Mouse (Mus musculus): ENCODE results near the gene Wnt5b.
A peak's percentile ranks its signal among the peaks of the same experiment; 100 is the strongest.

Gene Wnt5b

GRCm38 (mm10) chr6:119521482-119521900 is 22.7 kb downstream of the Wnt5b start:
- peak; percentile 29 for DNase-seq

DNA sequence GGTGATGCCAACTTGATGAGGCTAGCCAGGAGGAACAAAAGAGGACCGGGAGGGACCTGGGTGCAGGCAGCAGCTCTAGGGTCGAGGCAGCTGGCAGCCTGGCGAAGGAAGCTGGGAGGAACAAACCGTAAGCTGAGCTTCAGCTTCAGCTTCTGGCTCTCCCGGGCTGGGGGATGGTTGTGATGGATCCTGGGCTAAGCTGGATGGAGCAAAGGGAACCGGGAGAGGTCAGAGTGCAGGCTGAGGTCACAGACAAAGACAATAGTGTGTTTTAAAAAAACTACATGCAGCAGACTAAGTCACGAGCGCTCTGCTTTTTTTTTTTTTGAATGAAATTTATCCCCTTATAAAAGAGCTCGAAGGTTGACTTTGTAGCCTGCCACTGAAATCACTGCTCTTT is 23.4 kb downstream of the Wnt5b start:
- no peak for DNase-seq

DNA sequence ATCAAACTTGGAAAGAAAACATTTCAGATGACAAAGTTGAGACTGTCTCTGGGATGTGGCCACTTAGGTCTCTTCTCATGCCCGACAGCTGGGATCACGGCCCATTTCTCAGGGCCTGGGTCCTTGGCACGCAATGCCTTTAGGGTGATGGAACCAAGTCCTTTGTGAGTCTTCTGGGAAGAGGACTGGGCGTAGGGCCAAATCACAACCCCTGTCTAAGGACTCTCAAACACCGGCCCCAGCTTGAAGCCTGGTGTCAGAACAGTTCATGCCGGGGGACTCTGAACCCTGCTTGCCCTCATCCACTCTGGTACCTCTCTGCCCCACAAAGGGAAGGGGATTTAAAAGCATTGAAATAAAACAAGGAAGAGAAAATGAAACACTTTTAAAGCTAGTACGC is 30.1 kb downstream of the Wnt5b start:
- DNase-seq, result no peak

GRCm38 (mm10) chr6:119513452-119513851 is 30.7 kb downstream of the Wnt5b start:
- DNase-seq, result no peak

DNA sequence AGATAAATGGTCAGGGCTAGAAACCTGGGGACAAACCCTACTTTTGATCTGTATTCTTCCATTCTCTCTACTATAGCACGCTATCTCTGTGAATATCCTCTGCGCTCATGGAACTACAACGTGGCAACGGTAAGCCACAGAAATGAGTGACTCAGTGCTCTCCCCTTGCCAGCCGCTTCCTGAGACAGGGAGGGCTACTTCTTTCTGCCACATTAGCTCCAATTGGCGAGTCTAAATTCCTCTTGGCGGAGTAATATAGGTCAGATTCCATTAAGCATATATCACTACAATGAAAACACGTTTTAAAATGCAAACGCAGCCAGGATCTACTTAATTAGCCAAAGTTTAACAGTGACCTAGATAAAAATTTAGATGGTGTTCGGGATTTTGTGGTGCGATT is 31.4 kb downstream of the Wnt5b start:
- no peak for DNase-seq

- no peak for DNase-seq
Measured at GRCm38 (mm10) chr6:119509437-119510037, 34.6 kb downstream of the Wnt5b start.

- DNase-seq, result no peak
Measured at GRCm38 (mm10) chr6:119508634-119509375, 35.3 kb downstream of the Wnt5b start.

- no peak for DNase-seq
Measured at GRCm38 (mm10) chr6:119508221-119508620, 35.9 kb downstream of the Wnt5b start.

DNA sequence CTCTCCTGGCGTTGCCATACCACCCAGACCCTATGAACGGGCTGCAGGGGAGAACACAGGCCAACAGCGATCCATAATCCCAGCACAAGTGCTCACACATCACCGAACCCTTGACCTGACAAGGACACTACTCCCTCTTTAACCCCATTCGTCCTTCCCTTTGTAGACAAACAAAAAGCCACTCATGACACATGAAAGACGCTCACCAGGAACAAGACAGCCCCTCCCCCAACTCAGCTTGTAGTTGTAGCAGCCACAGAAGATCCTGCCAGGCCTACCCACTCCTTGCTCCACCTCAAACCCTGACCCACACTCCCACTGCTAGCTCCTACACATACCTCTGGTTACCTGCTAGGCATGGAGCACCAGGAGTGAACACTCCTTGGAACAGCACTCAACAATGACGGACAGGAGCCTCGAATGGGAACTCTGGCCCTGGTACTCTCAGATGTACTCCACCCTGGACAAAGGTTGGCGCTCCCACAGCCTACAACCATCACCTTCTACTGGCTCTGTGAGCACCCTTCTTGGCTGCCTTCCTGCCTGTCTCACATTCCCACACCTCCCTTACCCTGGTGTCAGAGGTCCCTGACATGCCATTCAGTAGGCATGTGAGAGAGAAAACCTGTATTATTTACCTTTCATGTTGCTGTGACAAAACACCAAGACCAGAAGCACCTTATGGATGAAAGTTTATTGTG is 38.5 kb downstream of the Wnt5b start:
- DNase-seq, result no peak

DNA sequence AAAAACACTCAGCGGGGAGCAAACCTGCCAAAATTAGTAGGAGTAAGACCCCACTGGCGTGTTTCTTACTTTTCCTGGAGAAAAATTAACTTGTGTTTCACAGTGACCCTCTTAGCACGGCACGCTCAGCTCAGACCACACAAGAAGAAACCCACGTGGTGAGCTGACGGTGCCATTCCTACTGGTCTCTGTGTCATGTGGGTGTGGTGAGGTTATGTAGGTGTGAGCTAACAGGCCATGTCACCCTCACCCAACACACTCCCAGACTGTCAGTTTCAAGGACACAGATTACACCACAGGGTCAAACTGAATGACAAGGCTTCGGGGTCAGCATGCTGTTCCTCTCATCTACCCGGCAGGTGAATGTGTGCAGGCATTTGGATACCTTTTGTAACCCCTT is 39.4 kb downstream of the Wnt5b start:
- DNase-seq, result no peak

GRCm38 (mm10) chr6:119502031-119502430 is 42.1 kb downstream of the Wnt5b start:
- no peak for DNase-seq

GRCm38 (mm10) chr6:119500086-119500485 is 44.1 kb downstream of the Wnt5b start:
- DNase-seq, result no peak

DNA sequence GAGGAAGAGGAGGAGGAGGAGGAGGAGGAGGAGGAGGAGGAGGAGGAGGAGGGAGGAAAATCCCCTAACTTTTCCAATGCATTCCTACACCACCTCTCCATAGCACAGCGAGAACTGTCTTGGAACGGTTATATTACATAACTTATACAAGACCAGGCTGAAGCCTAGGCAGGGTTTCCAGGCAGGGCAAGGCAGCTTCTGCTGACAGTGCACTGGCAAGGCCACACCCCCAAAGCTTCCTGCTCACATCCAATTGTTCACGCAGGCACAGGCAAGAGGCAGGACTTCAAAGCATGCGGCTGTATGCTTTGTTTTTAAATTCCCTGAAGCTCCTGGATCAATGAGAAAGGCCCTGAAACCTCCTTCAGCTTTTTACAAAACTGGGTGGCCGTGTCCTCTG is 44.9 kb downstream of the Wnt5b start:
- DNase-seq, result no peak

GRCm38 (mm10) chr6:119492630-119493014 is 51.5 kb downstream of the Wnt5b start:
- DNase-seq, result no peak

GRCm38 (mm10) chr6:119491997-119492629 is 52.0 kb downstream of the Wnt5b start:
- no peak for DNase-seq

DNA sequence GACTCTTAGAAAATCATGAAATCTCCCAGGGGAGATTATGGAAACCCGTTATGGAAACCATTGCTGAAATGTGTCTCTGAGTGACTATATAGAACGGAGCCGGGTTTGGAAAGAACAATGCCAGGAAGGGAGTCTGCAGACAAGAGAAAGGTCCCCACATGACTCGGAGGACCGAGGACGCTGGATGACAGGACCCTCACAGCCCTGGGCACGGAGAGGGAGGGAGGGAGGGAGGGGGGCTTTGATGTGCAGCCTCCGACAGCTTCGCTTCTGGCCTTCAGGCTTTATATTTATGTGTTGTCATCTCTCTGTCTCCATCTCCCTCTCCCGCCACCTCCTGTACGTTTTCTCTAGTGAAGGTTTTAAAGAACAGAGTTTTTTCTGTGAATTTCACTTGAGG is 53.1 kb downstream of the Wnt5b start:
- no peak for DNase-seq

DNA sequence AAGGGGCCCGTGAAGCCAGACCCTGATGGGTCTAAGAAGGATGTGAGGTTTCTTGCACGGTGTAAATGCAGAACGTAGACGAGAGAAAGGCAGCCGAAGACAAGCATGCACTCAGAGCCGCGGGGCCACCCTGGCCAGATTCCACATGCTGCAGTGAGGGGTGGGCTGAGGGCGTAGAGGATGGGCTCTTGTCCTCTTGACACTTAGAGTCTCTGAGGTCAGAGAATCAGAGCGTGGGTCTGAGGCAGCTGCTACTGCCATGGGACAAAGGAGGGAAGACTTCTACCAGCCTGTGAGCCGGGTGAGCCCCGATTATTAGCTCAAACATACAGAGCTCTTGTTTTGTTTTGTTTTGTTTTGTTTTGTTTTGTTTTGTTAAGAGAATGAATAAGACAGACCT is 53.6 kb downstream of the Wnt5b start:
- no peak for DNase-seq

- DNase-seq, result peak; percentile 44
Measured at GRCm38 (mm10) chr6:119489765-119490164, 54.4 kb downstream of the Wnt5b start.

DNA sequence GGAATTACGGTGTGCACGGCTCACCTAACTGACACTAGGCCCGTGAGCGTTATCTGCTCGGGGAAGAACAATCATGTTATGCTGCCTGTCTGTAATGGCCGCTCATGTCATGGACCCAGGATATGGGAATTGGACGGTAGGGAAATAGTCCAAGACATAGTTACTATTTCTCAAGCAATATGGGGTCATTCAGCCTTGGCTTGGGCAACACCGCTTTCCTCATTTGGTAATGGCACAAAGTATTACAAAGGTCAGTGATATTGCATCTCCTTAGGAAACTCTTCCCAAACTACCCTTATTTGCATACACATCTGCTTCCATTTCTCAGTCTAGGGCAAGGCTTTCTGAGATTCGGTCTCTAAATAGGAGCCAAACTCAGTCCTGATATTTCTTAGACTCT is 56.5 kb downstream of the Wnt5b start:
- DNase-seq, result no peak

- DNase-seq, result no peak
Measured at GRCm38 (mm10) chr6:119487085-119487458, 57.1 kb downstream of the Wnt5b start.

GRCm38 (mm10) chr6:119486381-119487084 is 57.6 kb downstream of the Wnt5b start:
- DNase-seq, result no peak

GRCm38 (mm10) chr6:119485486-119485885 is 58.7 kb downstream of the Wnt5b start:
- DNase-seq, result no peak

GRCm38 (mm10) chr6:119482958-119483600 is 61.1 kb downstream of the Wnt5b start:
- DNase-seq, result peak; percentile 36

All from cerebellum, adult 8-10 months (tissue).